Mouse (Mus musculus) lung, postnatal 14 days (tissue): ENCODE measurements around the gene Mecr.

Experiments used
- DNase-seq: peaks from one replicate; pipeline ENCODE4 v3.0.0; 2021

Gene Mecr

DNA sequence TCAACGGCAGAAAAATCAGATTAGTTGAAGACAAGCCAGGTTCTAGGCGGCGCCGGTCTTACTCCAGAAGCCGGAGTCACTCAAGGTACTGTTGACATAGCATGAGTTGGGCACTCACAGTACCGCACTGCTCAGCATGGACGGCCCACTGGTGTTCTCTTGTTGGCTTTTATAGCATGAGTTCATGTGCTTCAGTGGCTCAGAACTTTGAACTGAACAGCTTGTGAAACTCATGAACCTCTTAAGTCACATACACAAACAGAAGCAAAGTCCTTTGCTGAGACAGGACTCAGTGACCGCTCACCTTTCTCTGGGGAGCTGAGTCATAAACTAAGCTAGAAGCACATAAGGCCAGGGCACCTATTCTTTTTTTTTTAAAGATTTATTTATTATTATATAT, 54.5 kb downstream of the Mecr start:
- no peak for DNase-seq

DNA sequence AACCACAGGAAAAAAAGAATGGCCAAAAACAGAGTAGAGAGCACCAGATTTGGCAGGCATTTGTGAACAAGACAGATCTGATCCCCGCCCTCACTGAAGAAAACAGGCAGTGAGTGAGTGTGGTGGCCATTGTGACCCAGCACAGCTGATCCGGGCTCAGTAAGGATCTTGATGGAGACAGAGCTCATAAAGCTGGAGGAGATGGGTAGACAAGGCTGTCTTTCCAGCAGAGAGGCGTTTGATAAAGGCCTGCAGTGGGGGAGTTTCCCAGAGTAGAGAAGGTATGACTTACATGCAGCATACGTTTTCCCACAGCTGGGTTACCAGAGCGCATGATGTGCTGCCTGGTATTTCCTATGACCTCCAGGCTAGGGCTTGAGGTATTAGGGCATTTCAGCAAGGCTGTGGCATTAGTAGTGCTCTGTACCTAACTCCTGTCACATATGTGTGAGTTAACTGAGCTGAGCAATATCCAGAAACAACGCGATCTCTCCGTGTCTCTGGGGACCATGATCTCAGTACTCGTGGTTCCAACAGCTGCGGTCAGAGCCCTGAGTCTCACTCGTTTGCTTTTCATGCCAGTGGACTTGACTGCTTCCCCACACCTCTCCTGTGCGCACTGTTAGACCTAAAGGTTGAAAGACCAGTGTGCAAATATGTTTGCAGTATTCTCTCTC, 55.4 kb downstream of the Mecr start:
- DNase-seq: no peak

GRCm38 (mm10) chr4:131899180-131899554, 55.9 kb downstream of the Mecr start:
- no peak for DNase-seq

- no peak for DNase-seq
Observed at GRCm38 (mm10) chr4:131901090-131901489, 57.8 kb downstream of the Mecr start.

- peak; percentile 65 for DNase-seq
Observed at GRCm38 (mm10) chr4:131904478-131904877, 61.2 kb downstream of the Mecr start.

GRCm38 (mm10) chr4:131906423-131906822, 63.2 kb downstream of the Mecr start:
- no peak for DNase-seq

DNA sequence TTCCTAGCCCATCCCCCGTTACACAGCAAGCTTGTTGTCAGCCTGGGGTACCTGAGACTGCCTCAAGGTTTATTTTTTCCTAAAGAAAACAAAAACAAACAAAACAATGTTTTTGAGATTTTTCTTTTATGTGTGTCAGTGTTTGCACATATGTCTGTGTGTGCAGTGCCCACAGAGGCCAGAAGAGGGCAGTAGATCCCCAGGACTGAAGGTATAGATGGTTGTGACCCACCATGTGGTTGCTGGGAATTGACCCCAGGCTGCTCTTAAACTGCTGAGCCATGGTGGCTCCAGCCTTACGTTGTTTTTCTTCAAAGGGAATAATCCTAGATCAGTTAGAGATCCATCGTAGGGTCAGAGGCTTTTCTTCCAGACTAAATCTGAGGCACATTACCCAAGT, 64.6 kb downstream of the Mecr start:
- DNase-seq: no peak

GRCm38 (mm10) chr4:131910237-131910994, 67.1 kb downstream of the Mecr start:
- DNase-seq: no peak

GRCm38 (mm10) chr4:131911521-131911920, 68.3 kb downstream of the Mecr start:
- no peak for DNase-seq

DNA sequence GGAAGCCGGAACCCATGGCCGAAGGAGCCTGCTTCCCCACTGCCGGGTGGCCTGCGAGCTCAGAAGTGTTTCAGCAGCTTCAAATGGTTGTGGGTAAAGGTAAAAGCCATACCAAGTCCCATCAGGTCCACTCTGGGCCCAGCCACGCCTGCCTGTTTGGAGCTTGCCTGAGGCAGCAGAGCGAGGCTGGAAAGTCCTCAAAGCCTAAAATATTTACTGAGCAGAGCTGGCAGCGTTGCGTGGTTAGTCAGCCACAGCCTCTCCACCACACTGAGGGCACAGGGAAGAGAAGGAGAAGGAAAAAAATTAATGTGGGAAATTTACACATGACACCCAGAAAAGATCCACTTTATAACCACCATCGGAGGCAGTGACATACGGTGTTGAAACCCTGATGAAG, 70.3 kb downstream of the Mecr start:
- peak; percentile 49 for DNase-seq

DNA sequence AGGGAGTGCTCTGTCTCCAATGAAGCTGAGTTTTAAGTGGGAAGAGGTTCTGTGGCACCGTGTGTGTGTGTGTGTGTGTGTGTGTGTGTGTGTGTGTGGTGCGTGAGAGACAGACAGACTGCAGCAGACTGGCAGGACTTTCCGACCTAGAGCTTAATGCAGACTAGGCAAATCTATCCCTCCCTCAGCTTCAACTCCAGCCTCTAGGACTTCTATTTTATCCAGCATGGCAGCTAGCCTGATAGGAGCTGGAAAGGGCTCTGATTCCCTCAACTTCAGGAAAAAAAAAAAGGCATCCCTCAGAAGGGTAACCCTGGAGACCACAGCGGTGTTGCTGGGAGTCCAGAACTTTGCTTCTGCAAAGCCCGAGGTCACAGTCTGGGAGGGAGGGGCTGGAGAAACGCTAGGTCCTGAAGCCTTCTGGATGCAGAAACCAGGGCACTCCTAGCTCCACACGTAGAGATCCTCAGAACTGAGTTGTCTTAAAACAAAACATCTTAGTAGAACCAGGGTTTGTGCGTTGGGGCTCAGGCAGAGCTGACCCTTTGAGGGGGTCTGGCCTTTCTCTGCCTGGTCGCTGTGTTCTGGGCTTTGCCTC, 70.9 kb downstream of the Mecr start:
- DNase-seq: no peak

- DNase-seq: no peak
Observed at GRCm38 (mm10) chr4:131914891-131915469, 71.7 kb downstream of the Mecr start.

DNA sequence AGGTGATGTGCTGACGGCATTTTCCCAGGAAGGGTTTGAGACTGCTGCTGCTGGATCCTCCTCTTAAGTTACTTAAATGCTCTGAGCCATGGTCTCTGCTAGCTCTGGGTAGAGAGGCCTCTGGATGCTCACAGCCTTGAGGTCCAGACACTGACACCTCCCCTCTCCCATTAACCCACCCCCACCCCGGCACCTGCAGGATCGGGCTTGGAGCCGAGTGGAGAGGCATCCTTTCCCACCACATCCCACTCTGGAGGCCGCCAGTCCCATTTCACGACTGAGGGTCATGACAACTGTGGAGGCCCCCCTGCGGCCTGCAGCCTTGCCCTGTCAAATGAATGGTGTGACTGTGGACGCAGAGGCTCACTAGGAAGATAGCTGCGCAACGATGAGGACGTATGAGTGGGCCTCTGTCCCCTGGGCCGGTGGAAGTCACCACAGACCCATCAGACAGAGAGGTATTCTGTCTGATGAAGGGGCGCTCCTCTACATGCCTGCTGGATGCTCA, 72.6 kb downstream of the Mecr start:
- DNase-seq: no peak

DNA sequence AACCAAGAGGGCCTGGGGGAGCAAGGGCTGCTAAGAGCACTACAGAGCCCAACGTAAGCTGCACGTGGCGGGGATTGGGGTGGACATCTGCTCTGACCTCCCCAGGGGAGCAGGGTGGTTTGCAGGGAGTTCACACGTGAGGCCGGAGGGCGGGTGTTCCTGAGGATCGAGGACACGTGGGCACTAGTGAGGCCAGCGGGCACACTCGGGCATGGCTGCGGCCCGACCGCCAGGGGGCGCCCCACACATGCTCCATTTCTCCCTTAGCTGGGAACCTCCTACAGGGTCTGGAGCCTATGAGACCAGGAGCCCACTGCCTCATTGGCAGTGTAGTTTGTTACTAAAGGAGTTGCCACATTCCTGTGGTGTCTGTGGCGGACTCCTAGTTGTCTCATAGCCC, 73.2 kb downstream of the Mecr start:
- DNase-seq: peak; percentile 85

DNA sequence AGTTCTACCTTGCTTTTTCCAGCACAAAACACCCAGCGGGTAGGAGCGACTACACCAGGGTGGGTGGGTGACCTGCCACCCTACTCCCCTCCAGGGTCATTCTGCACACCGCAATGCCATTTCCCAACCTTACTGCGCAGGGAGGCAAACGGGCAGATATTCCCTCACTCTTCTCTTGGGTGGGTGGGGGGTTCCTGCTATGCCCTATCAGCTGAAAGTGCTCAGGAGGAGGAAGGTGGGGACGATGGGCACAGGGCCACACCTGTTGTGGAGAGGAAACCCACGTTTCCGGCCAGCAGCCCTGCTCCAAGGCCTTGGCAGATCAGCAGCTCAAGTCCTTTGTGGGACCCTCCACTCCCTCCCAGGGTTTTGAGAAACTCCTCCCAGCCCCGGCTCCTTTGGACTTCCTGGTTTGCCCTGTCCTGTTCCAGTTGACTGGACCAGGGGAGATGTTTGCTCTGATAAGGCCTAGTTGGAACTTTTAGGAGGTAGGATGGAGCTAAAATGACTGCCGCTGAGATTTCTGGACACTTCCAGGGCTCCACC, 73.8 kb downstream of the Mecr start:
- DNase-seq: no peak
